Mouse (Mus musculus) MEL (cell line): ENCODE data around the gene Syt8. TPM values are rescaled to one million over a fixed set of nuclear protein-coding genes. Genes with fewer than 3 reads are reported as not detected.
A peak's percentile ranks its signal among the peaks of the same experiment; 100 is the strongest.

Experiments used
- DNase-seq: peaks from one replicate; pipeline ENCODE4 v3.0.0; 2011; ENCODE audit warnings: low read depth, low spot score
- H3K27ac ChIP-seq: 2 replicates; pipeline ENCODE4 v1.5.1; 2012; ENCODE audit warnings: low read depth, mild to moderate bottlenecking, control low read depth, low read length, moderate library complexity; ENCODE audit not compliant: control insufficient read depth
- H3K27me3 ChIP-seq, 2 experiments: fragments of 150-350 bp in 1 of 2; sonication (generic) in 1 of 2; 2 replicates each; pipeline ENCODE4 v1.6.1; 2012; ENCODE audit warnings: low read length in 2 of 2, mild to moderate bottlenecking in 2 of 2, improper control_type of control experiment in 1 of 2, moderate library complexity in 1 of 2; ENCODE audit not compliant: insufficient read depth in 2 of 2, control insufficient read depth in 1 of 2
- H3K36me3 ChIP-seq, 2 experiments: 2 replicates each; pipeline ENCODE4 v1.6.1; 2012 to 2014; ENCODE audit warnings: low read length in 2 of 2, improper control_type of control experiment in 1 of 2, inconsistent platforms in 1 of 2, mild to moderate bottlenecking in 1 of 2; ENCODE audit not compliant: insufficient read depth in 2 of 2, control insufficient read depth in 1 of 2
- H3K4me1 ChIP-seq, 2 experiments: fragments of 150-350 bp in 1 of 2; sonication (generic) in 1 of 2; 2 replicates each; pipeline ENCODE4 v1.6.1; 2012; ENCODE audit warnings: low read length in 2 of 2, improper control_type of control experiment in 1 of 2, mild to moderate bottlenecking in 1 of 2; ENCODE audit not compliant: insufficient read depth in 2 of 2, control insufficient read depth in 1 of 2
- H3K4me3 ChIP-seq, 2 experiments: fragments of 150-350 bp in 1 of 2; sonication (generic) in 1 of 2; 2 replicates each; pipeline ENCODE4 v1.5.1; 2012; ENCODE audit warnings: low read depth in 2 of 2, low read length in 2 of 2, mild to moderate bottlenecking in 2 of 2, moderate library complexity in 2 of 2, control low read depth in 1 of 2, improper control_type of control experiment in 1 of 2; ENCODE audit not compliant: control insufficient read depth in 1 of 2, insufficient read depth in 1 of 2
- H3K79me2 ChIP-seq: 2 replicates; pipeline ENCODE4 v1.6.1; 2012; ENCODE audit warnings: mild to moderate bottlenecking, low read length, moderate library complexity; ENCODE audit not compliant: control insufficient read depth, poor library complexity, insufficient read depth
- H3K9ac ChIP-seq: 2 replicates; pipeline ENCODE4 v1.6.1; 2012; ENCODE audit warnings: low read depth, mild to moderate bottlenecking, control low read depth, low read length, moderate library complexity; ENCODE audit not compliant: control insufficient read depth, poor library complexity, severe bottlenecking
- H3K9me3 ChIP-seq: fragments of 150-350 bp; sonication (generic); replicated peaks from 2 replicates; pipeline ENCODE4 v1.6.1; 2012; ENCODE audit warnings: mild to moderate bottlenecking, low read length, improper control_type of control experiment, moderate library complexity; ENCODE audit not compliant: insufficient read depth
- BHLHE40 ChIP-seq: IDR thresholded peaks from 2 replicates; pipeline ENCODE4 v1.6.1; 2012; ENCODE audit warnings: low read depth, mild to moderate bottlenecking, inconsistent platforms, low read length, improper control_type of control experiment, borderline replicate concordance
- CHD1 ChIP-seq: IDR thresholded peaks from 2 replicates; pipeline ENCODE4 v1.6.1; 2012; ENCODE audit warnings: low read depth, mild to moderate bottlenecking, inconsistent platforms, low read length, improper control_type of control experiment
- CHD2 ChIP-seq: IDR thresholded peaks from 2 replicates; pipeline ENCODE4 v1.6.1; 2011; ENCODE audit warnings: low read length, improper control_type of control experiment
- CTCF ChIP-seq, 3 experiments: IDR thresholded peaks in 2 of 3; conservative IDR thresholded peaks in 1 of 3; 2 replicates each; pipeline ENCODE4 v1.5.1; 2011 to 2012; ENCODE audit warnings: low read length in 3 of 3, low read depth in 2 of 3, mild to moderate bottlenecking in 2 of 3, improper control_type of control experiment in 1 of 3, inconsistent platforms in 1 of 3, mixed read lengths in 1 of 3, moderate library complexity in 1 of 3; ENCODE audit not compliant: control insufficient read depth in 1 of 3, insufficient read depth in 1 of 3, poor library complexity in 1 of 3, severe bottlenecking in 1 of 3
- E2F4 ChIP-seq: IDR thresholded peaks from 2 replicates; pipeline ENCODE4 v1.6.1; 2011; ENCODE audit warnings: low read depth, low read length, improper control_type of control experiment, borderline replicate concordance
- ELF1 ChIP-seq: IDR thresholded peaks from 2 replicates; pipeline ENCODE4 v1.6.1; 2014; ENCODE audit warnings: low read depth, mild to moderate bottlenecking, inconsistent platforms, low read length, improper control_type of control experiment, moderate library complexity
- EP300 ChIP-seq, 2 experiments: IDR thresholded peaks; 2 replicates each; pipeline ENCODE4 v1.6.1; 2011; ENCODE audit warnings: improper control_type of control experiment in 2 of 2, low read length in 2 of 2, low read depth in 1 of 2, mild to moderate bottlenecking in 1 of 2
- ETS1 ChIP-seq: IDR thresholded peaks from 2 replicates; pipeline ENCODE4 v1.6.1; 2012; ENCODE audit warnings: low read depth, mild to moderate bottlenecking, inconsistent platforms, low read length, improper control_type of control experiment, moderate library complexity
- GABPA ChIP-seq: IDR thresholded peaks from 2 replicates; pipeline ENCODE4 v1.6.1; 2012; ENCODE audit warnings: low read depth, mild to moderate bottlenecking, inconsistent platforms, low read length, improper control_type of control experiment, moderate library complexity
- GATA1 ChIP-seq: IDR thresholded peaks from 2 replicates; pipeline ENCODE4 v1.6.1; 2011; ENCODE audit warnings: low read depth, low read length, improper control_type of control experiment
- HCFC1 ChIP-seq: IDR thresholded peaks from 2 replicates; pipeline ENCODE4 v1.6.1; 2012; ENCODE audit warnings: low read depth, mild to moderate bottlenecking, inconsistent platforms, low read length, improper control_type of control experiment, moderate library complexity
- JUND ChIP-seq: IDR thresholded peaks from 2 replicates; pipeline ENCODE4 v1.6.1; 2011; ENCODE audit warnings: low read depth, mild to moderate bottlenecking, improper control_type of control experiment, low read length
- KAT2A ChIP-seq: conservative IDR thresholded peaks from 2 replicates; pipeline ENCODE4 v1.6.1; 2012; ENCODE audit warnings: low read depth, low read length, improper control_type of control experiment, inconsistent platforms
- MAX ChIP-seq: IDR thresholded peaks from 2 replicates; pipeline ENCODE4 v1.6.1; 2011; ENCODE audit warnings: low read length, improper control_type of control experiment
- MAZ ChIP-seq: IDR thresholded peaks from 2 replicates; pipeline ENCODE4 v1.6.1; 2012; ENCODE audit warnings: low read depth, mild to moderate bottlenecking, inconsistent platforms, low read length, improper control_type of control experiment
- MXI1 ChIP-seq: IDR thresholded peaks from 2 replicates; pipeline ENCODE4 v1.6.1; 2011; ENCODE audit warnings: mild to moderate bottlenecking, low read depth, low read length, improper control_type of control experiment
- MYB ChIP-seq: IDR thresholded peaks from 2 replicates; pipeline ENCODE4 v1.6.1; 2011; ENCODE audit warnings: mild to moderate bottlenecking, low read depth, low read length, improper control_type of control experiment
- MYC ChIP-seq: IDR thresholded peaks from 2 replicates; pipeline ENCODE4 v1.6.1; 2011; ENCODE audit warnings: low read depth, mild to moderate bottlenecking, low read length, improper control_type of control experiment, moderate library complexity
- NELFE ChIP-seq: IDR thresholded peaks from 2 replicates; pipeline ENCODE4 v1.6.1; 2011; ENCODE audit warnings: low read depth, low read length, improper control_type of control experiment
- NRF1 ChIP-seq: IDR thresholded peaks from 2 replicates; pipeline ENCODE4 v1.6.1; 2014; ENCODE audit warnings: low read depth, mild to moderate bottlenecking, inconsistent platforms, low read length, improper control_type of control experiment, moderate library complexity; ENCODE audit not compliant: poor library complexity, insufficient read depth, severe bottlenecking
- POLR2AphosphoS5 ChIP-seq: IDR thresholded peaks from 2 replicates; pipeline ENCODE4 v1.6.1; 2012; ENCODE audit warnings: low read depth, borderline replicate concordance, mild to moderate bottlenecking, inconsistent platforms, low read length, moderate library complexity, mixed read lengths
- RAD21 ChIP-seq: IDR thresholded peaks from 2 replicates; pipeline ENCODE4 v1.6.1; 2011; ENCODE audit warnings: mild to moderate bottlenecking, low read depth, low read length, improper control_type of control experiment
- SIN3A ChIP-seq: IDR thresholded peaks from 2 replicates; pipeline ENCODE4 v1.6.1; 2012; ENCODE audit warnings: low read length, improper control_type of control experiment, inconsistent platforms
- SMC3 ChIP-seq: IDR thresholded peaks from 2 replicates; pipeline ENCODE4 v1.6.1; 2011; ENCODE audit warnings: low read depth, low read length, improper control_type of control experiment
- TBP ChIP-seq: IDR thresholded peaks from 2 replicates; pipeline ENCODE4 v1.8.0; 2011; ENCODE audit warnings: low read depth, low read length, improper control_type of control experiment
- TCF12 ChIP-seq: IDR thresholded peaks from 2 replicates; pipeline ENCODE4 v1.6.1; 2014; ENCODE audit warnings: low read depth, mild to moderate bottlenecking, inconsistent platforms, low read length, improper control_type of control experiment, moderate library complexity
- UBTF ChIP-seq: IDR thresholded peaks from 2 replicates; pipeline ENCODE4 v1.6.1; 2012; ENCODE audit warnings: low read depth, mild to moderate bottlenecking, inconsistent platforms, low read length, improper control_type of control experiment, moderate library complexity, borderline replicate concordance; ENCODE audit not compliant: insufficient read depth
- USF1 ChIP-seq: IDR thresholded peaks from 2 replicates; pipeline ENCODE4 v1.6.1; 2014; ENCODE audit warnings: low read depth, mild to moderate bottlenecking, inconsistent platforms, low read length, improper control_type of control experiment, moderate library complexity
- USF2 ChIP-seq, 2 experiments: IDR thresholded peaks; 2 replicates each; pipeline ENCODE4 v1.6.1; 2011 to 2012; ENCODE audit warnings: improper control_type of control experiment in 2 of 2, low read length in 2 of 2, borderline replicate concordance in 1 of 2, inconsistent platforms in 1 of 2, low read depth in 1 of 2, mild to moderate bottlenecking in 1 of 2; ENCODE audit not compliant: insufficient read depth in 1 of 2
- ZC3H11A ChIP-seq: IDR thresholded peaks from 2 replicates; pipeline ENCODE4 v1.6.1; 2012; ENCODE audit warnings: low read depth, mild to moderate bottlenecking, inconsistent platforms, low read length, improper control_type of control experiment
- ZKSCAN1 ChIP-seq: IDR thresholded peaks from 2 replicates; pipeline ENCODE4 v1.6.1; 2012; ENCODE audit warnings: low read depth, mild to moderate bottlenecking, inconsistent platforms, low read length, improper control_type of control experiment, moderate library complexity
- ZMIZ1 ChIP-seq: IDR thresholded peaks from 2 replicates; pipeline ENCODE4 v1.6.1; 2012; ENCODE audit warnings: low read depth, mild to moderate bottlenecking, inconsistent platforms, low read length, improper control_type of control experiment, moderate library complexity
- ZNF384 ChIP-seq: IDR thresholded peaks from 2 replicates; pipeline ENCODE4 v1.6.1; 2012; ENCODE audit warnings: low read depth, mild to moderate bottlenecking, inconsistent platforms, low read length, improper control_type of control experiment
- polyA plus RNA-seq, 2 experiments: library from polyadenylated mRNA; stranded (reverse) in 1 of 2; unstranded in 1 of 2; fragments of >175 nt in 1 of 2; fragments of >200 nt in 1 of 2; gene quantifications; 2 replicates each; pipeline versions ENCODE4 v1.2.1 to v1.2.4; 2012; ENCODE audit warnings: low replicate concordance in 2 of 2, low read depth in 1 of 2; ENCODE audit not compliant: insufficient read length in 2 of 2, insufficient read depth in 1 of 2, missing spikeins in 1 of 2
- total RNA-seq: library from RNA; depleted of rRNA; stranded (reverse); fragments of 300-350 nt; gene quantifications from 2 replicates; pipeline ENCODE4 v1.2.3, GENCODE M21; 2012

Syt8 gene
- total and polyA plus RNA-seq, 3 experiments: not detected

DNA sequence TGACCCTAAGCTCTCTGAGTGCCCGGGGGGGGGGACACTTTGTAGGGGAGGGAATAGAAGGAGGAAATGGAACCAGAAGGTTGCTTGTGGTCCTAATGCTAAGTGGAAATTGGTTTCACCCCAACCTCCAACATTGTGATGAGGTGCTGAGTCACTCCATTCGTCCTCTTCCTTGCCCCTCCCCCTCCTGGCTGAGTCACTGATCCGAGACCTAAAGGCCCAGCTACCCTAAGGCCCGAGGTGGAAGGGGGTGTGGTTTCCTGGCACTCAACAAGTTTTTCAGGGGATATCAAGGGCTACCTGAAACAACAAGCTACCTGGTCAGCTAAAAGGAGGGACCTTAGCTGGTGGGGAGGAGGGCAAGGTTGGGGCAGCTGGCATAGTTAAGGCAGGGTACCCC lies 41.5 kb upstream of the Syt8 start (continued):
- TF ChIP-seq TCF12: no peak

DNA sequence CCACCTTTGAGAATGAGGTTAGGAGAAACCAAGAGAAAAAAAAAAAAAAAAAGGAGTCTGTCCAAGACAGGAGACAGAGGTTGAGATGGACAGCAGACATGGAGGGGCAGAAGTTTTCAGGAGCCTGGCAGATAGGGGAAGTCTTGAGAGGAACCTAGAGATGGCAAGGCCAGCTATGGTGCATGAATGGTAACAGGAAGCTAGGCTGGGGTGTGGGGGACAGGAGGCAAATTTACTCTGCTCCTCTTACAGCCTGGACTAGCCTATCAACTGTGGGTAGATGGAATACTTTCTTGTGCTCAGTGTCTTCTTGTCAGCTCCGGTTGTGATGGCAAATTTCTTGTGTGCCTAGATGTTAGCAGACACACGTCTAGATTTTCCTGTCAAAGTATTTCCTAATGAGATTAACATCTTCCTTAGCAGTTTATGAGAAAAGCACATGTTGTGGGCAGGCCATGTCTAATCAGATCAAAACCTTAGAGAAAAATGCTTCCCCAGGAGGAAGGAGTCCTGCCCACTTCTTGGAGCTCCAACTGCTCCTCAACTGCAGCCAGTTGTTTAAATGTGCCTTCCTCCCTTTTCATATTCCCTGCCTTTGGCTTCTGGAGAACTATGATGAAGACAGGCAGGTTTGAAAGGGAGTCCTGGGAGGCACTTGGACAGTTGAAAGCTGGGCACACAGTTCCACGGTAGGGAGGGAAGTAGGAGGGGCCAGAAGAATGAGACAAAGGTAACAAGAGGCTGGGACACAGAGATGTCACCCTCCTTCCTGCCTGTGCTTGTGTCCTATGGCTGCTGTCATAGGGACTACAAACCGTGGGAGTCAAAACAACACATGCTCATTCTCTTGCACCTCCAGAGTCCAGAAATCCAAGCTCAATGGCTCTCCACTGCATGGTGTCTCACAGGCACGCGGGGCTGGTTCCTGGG lies 40.1 kb upstream of the Syt8 start:
- peak overlapping the region; percentile 18; the same call in 1 of the 2 replicates for H3K9ac ChIP-seq
- TF ChIP-seq BHLHE40 (no peak), ZKSCAN1 (no peak), ZMIZ1 (no peak), ETS1 (peak; percentile 24; the same call in 1 of the 2 replicates), CTCF (IDR thresholded peaks at IDR 0.05 in 2 of 3, conservative IDR thresholded peaks at IDR 0.05 in 1 of 3; ENCODE audit: control insufficient read depth in 1 of 3, insufficient read depth in 1 of 3, low read depth in 2 of 3, low read length in 3 of 3, poor library complexity in 1 of 3, severe bottlenecking in 1 of 3) (no peak), EP300 (IDR thresholded peaks at IDR 0.05; ENCODE audit: low read depth in 1 of 2, low read length in 2 of 2) (peak in 1 of 2 experiments; percentile 42; a peak in 2 of 4 replicates), RAD21 (no peak), ZNF384 (0 out of 2 replicates have a peak, but pooled peaks have one; percentile 18), GATA1 (0 out of 2 replicates have a peak, but pooled peaks have one; percentile 4), MAZ (no peak), USF2 (IDR thresholded peaks at IDR 0.05; ENCODE audit: borderline replicate concordance in 1 of 2, insufficient read depth in 1 of 2, low read depth in 1 of 2, low read length in 2 of 2) (no peak), JUND (no peak), SMC3 (no peak), GABPA (no peak), CHD1 (no peak), MAX (peak; percentile 58; the same call in 1 of the 2 replicates), MYB (no peak), UBTF (no peak), NELFE (0 out of 2 replicates have a peak, but pooled peaks have one; percentile 17), ZC3H11A (no peak), TCF12 (no peak), SIN3A (no peak), MYC (peak; percentile 77), NRF1 (no peak), POLR2AphosphoS5 (no peak), E2F4 (no peak), USF1 (no peak), ELF1 (no peak), KAT2A (no peak), TBP (0 out of 2 replicates have a peak, but pooled peaks have one; percentile 29), CHD2 (no peak), MXI1 (no peak), HCFC1 (no peak)

More for the DNA sequence above, 40.1 kb upstream of the Syt8 start:
- H3K27me3 ChIP-seq: no peaks in the 10 kb centered on the region
- no peaks in the 10 kb centered on the region for H3K79me2 ChIP-seq
- peak overlapping the region; percentile 84 for H3K27ac ChIP-seq
- peak; percentile 77 for DNase-seq
- H3K4me1 ChIP-seq: peaks cover 29 to 64% of the 10 kb centered on the region in 2 experiments
- H3K36me3 ChIP-seq: peaks cover 0 to 34% of the 10 kb centered on the region in 2 experiments; a peak in 2 of 4 replicates
- H3K4me3 ChIP-seq: no peak overlapping the region
- no peaks in the 10 kb centered on the region for H3K9me3 ChIP-seq
